Mouse (Mus musculus) thymus, postnatal 4 days (tissue): ENCODE results near the gene Epn1.
"Not testable (repeated sequence)": the region's sequence is repeated elsewhere in the genome, so short reads cannot be mapped to it uniquely, and the experiment has no call there.

Experiments
- DNase-seq: peaks from one replicate; pipeline ENCODE4 v3.0.0; 2021

Gene Epn1

GRCm38 (mm10) chr7:5059421-5059820, 20.6 kb upstream of the Epn1 start:
- peak; percentile 32 for DNase-seq

- DNase-seq: peak; percentile 78
Measured at GRCm38 (mm10) chr7:5060239-5060731, 19.8 kb upstream of the Epn1 start.

GRCm38 (mm10) chr7:5060944-5061773, 18.9 kb upstream of the Epn1 start:
- DNase-seq: peak; percentile 99

- DNase-seq: peak; percentile 98
Measured at GRCm38 (mm10) chr7:5061774-5062359, 18.2 kb upstream of the Epn1 start, which contains the start of gene U2af2. Gene U2af2 (plus strand): TSS chr7:5062143.

- no peak for DNase-seq
Measured at GRCm38 (mm10) chr7:5062360-5063001, 17.6 kb upstream of the Epn1 start.

- no peak for DNase-seq
Measured at GRCm38 (mm10) chr7:5064886-5065285, 15.1 kb upstream of the Epn1 start.

- DNase-seq: no peak
Measured at GRCm38 (mm10) chr7:5073586-5073985, 6.4 kb upstream of the Epn1 start.

- no peak for DNase-seq
Measured at GRCm38 (mm10) chr7:5074984-5075383, 5.1 kb upstream of the Epn1 start.

- DNase-seq: no peak
Measured at GRCm38 (mm10) chr7:5076931-5077330, 3.1 kb upstream of the Epn1 start.

GRCm38 (mm10) chr7:5079365-5080009, 548 bp upstream of the Epn1 start:
- not testable (repeated sequence) for DNase-seq

GRCm38 (mm10) chr7:5080815-5081214, 780 bp downstream of the Epn1 start:
- DNase-seq: no peak

GRCm38 (mm10) chr7:5081241-5081640, 1.2 kb downstream of the Epn1 start:
- no peak for DNase-seq

GRCm38 (mm10) chr7:5081939-5082338, 1.9 kb downstream of the Epn1 start:
- DNase-seq: no peak

GRCm38 (mm10) chr7:5083325-5084105, 3.5 kb downstream of the Epn1 start:
- no peak for DNase-seq

- DNase-seq: no peak
Measured at GRCm38 (mm10) chr7:5085512-5085911, 5.5 kb downstream of the Epn1 start.

- DNase-seq: no peak
Measured at GRCm38 (mm10) chr7:5086921-5087440, 6.9 kb downstream of the Epn1 start.

- no peak for DNase-seq
Measured at GRCm38 (mm10) chr7:5087886-5088285, 7.9 kb downstream of the Epn1 start.

- DNase-seq: no peak
Measured at GRCm38 (mm10) chr7:5089853-5090252, 9.8 kb downstream of the Epn1 start.

GRCm38 (mm10) chr7:5091008-5091728, 11.1 kb downstream of the Epn1 start:
- DNase-seq: no peak

- DNase-seq: no peak
Measured at GRCm38 (mm10) chr7:5092381-5092780, 12.3 kb downstream of the Epn1 start.

GRCm38 (mm10) chr7:5092831-5093510, 12.9 kb downstream of the Epn1 start:
- DNase-seq: no peak
